Mouse (Mus musculus): ENCODE results near the gene Gm44511.

GRCm38 (mm10) chr6:128829837-128830236, 3.7 kb upstream of the Gm44511 start:
- no peak for TF ChIP-seq CTCF (IDR thresholded peaks at IDR 0.05; ENCODE audit: low read depth, low read length)
- no peak for TF ChIP-seq POLR2A (IDR thresholded peaks at IDR 0.05; ENCODE audit: insufficient read depth, low read length)

Data from ES-Bruce4 (cell line).